Mouse (Mus musculus): ENCODE measurements around the gene Kbtbd12.

- TF ChIP-seq CTCF (IDR thresholded peaks at IDR 0.05; ENCODE audit: low read depth) (no peak), EP300 (optimal IDR thresholded peaks at IDR 0.05) (no peak)
These were observed 40.0 kb upstream of the Kbtbd12 start for GRCm38 (mm10) chr6:88677738-88678137.
